ENCODE assay signal across 8 mouse cellular contexts in genomic region chr8:70211275-70211674, GRCm38 (mm10). TPM values are rescaled to one million over a fixed set of nuclear protein-coding genes. Genes with fewer than 3 reads are reported as not detected.
DNase-seq lines count a peak whose midpoint lies in the region; ATAC-seq and TF ChIP-seq lines count a peak whose summit lies in the region.

No protein-coding gene starts in this region.

- H3K36me3 ChIP-seq in heart, embryonic 15.5 days = no peaks in the 10 kb centered on the region
- no peaks in the 10 kb centered on the region for H3K36me3 ChIP-seq in ES-E14 (ENCODE audit: control insufficient read depth, insufficient read depth, low read length, poor library complexity, severe bottlenecking)
- no peaks in the 10 kb centered on the region for H3K36me3 ChIP-seq in hindbrain, embryonic 11.5 days (ENCODE audit: control insufficient read depth, insufficient read depth, low read length)
- H3K36me3 ChIP-seq in midbrain, embryonic 11.5 days (ENCODE audit: control insufficient read depth, insufficient read depth, low read length) = no peaks in the 10 kb centered on the region

- peaks cover 15% of the 10 kb centered on the region for H3K4me1 ChIP-seq in heart, embryonic 15.5 days (replicated peaks)
- H3K4me1 ChIP-seq in ES-E14 (ENCODE audit: control insufficient read depth in 2 of 2, insufficient read depth in 2 of 2, low read length in 2 of 2, poor library complexity in 1 of 2) = peaks cover 9 to 12% of the 10 kb centered on the region in 2 experiments; a peak in 3 of 4 replicates
- H3K4me1 ChIP-seq in hindbrain, embryonic 11.5 days (replicated peaks; ENCODE audit: control insufficient read depth, insufficient read depth, low read length) = no peaks in the 10 kb centered on the region
- H3K4me1 ChIP-seq in midbrain, embryonic 11.5 days (ENCODE audit: control insufficient read depth, insufficient read depth, low read length) = no peaks in the 10 kb centered on the region; the same call in 1 of the 2 replicates

- H3K27ac ChIP-seq in heart, embryonic 15.5 days = no peak overlapping the region
- no peak overlapping the region for H3K27ac ChIP-seq in ES-E14 (ENCODE audit: insufficient read depth, low read depth, low read length, poor library complexity, severe bottlenecking)
- no peak overlapping the region for H3K27ac ChIP-seq in hindbrain, embryonic 11.5 days (ENCODE audit: low read depth, low read length)
- H3K27ac ChIP-seq in midbrain, embryonic 11.5 days (ENCODE audit: low read depth, low read length) = no peak overlapping the region

- peak overlapping the region; percentile 80 for H3K4me3 ChIP-seq in heart, embryonic 15.5 days
- H3K4me3 ChIP-seq in ES-E14 (ENCODE audit: insufficient read depth in 1 of 2, low read depth in 1 of 2, low read length in 2 of 2, poor library complexity in 1 of 2, severe bottlenecking in 1 of 2) = peak overlapping the region; percentile 78 to 82
- peak overlapping the region; percentile 63 for H3K4me3 ChIP-seq in hindbrain, embryonic 11.5 days (ENCODE audit: low read depth, low read length)
- H3K4me3 ChIP-seq in midbrain, embryonic 11.5 days (ENCODE audit: low read depth, low read length) = peak overlapping the region; percentile 55

- no peak for DNase-seq in heart, adult 8-10 months (ENCODE audit: low spot score)
- DNase-seq in ES-E14 (ENCODE audit: low read depth, low spot score) = no peak
- no peak for DNase-seq in hindbrain, embryonic 11.5 days (ENCODE audit: low spot score)
- DNase-seq in midbrain, embryonic 11.5 days (ENCODE audit: low spot score, missing footprints) = no peak
- DNase-seq in urinary bladder, postnatal 14 days (ENCODE audit: low spot score) = no peak
- DNase-seq in adrenal gland, adult 2 months = no peak
- no peak for DNase-seq in natural killer cell, adult 2 months (ENCODE audit: low spot score in 2 of 2)

- no peaks in the 10 kb centered on the region for H3K27me3 ChIP-seq in heart, embryonic 15.5 days
- 0 out of 2 replicates have a peak, but pooled peaks cover 3% of the 10 kb centered on the region for H3K27me3 ChIP-seq in hindbrain, embryonic 11.5 days (ENCODE audit: control insufficient read depth, insufficient read depth, low read length)
- H3K27me3 ChIP-seq in midbrain, embryonic 11.5 days (ENCODE audit: control insufficient read depth, insufficient read depth, low read length) = peaks cover 8% of the 10 kb centered on the region

- no peaks in the 10 kb centered on the region for H3K9me3 ChIP-seq in heart, embryonic 15.5 days (replicated peaks)
- no peaks in the 10 kb centered on the region for H3K9me3 ChIP-seq in ES-E14 (ENCODE audit: control insufficient read depth, insufficient read depth, low read depth, low read length)
- H3K9me3 ChIP-seq in hindbrain, embryonic 11.5 days (ENCODE audit: control insufficient read depth, low read length) = no peaks in the 10 kb centered on the region
- no peaks in the 10 kb centered on the region for H3K9me3 ChIP-seq in midbrain, embryonic 11.5 days (ENCODE audit: control insufficient read depth, low read length)

- WGBS in heart, embryonic 15.5 days = 81% methylated on average over 1 of the region's 1 CpGs
- WGBS in hindbrain, embryonic 11.5 days = 94% methylated on average over 1 of the region's 1 CpGs
- WGBS in midbrain, embryonic 11.5 days = 81% methylated on average over 1 of the region's 1 CpGs

- peak overlapping the region; percentile 83 for H3K9ac ChIP-seq in heart, embryonic 15.5 days
- peak overlapping the region; percentile 74; the same call in 1 of the 2 replicates for H3K9ac ChIP-seq in ES-E14 (ENCODE audit: insufficient read depth, low read depth, low read length, poor library complexity, severe bottlenecking)
- peak overlapping the region; percentile 58 for H3K9ac ChIP-seq in hindbrain, embryonic 11.5 days (ENCODE audit: low read depth, low read length)
- H3K9ac ChIP-seq in midbrain, embryonic 11.5 days (ENCODE audit: low read length) = no peak overlapping the region; the same call in 1 of the 2 replicates

- no peak for ATAC-seq in heart, embryonic 15.5 days (replicated peaks; ENCODE audit: insufficient number of reproducible peaks, insufficient read depth, low FRiP score, low read depth)
- ATAC-seq in hindbrain, embryonic 11.5 days (ENCODE audit: low FRiP score) = no peak
- ATAC-seq in midbrain, embryonic 11.5 days (ENCODE audit: low FRiP score) = no peak

- H3K4me2 ChIP-seq in heart, embryonic 15.5 days = peak overlapping the region; percentile 95
- peak overlapping the region; percentile 99 for H3K4me2 ChIP-seq in hindbrain, embryonic 11.5 days (replicated peaks; ENCODE audit: low read depth, low read length)
- peak overlapping the region; percentile 97 for H3K4me2 ChIP-seq in midbrain, embryonic 11.5 days

- in situ Hi-C loops in ES-E14 (cut with MboI; ENCODE audit: low sequenced_read_pairs in 2 of 2, unreplicated experiment in 2 of 2) = no loop called here

TF ChIP-seq in ES-E14, 5 proteins besides CTCF, POLR2A, EP300 and RAD21:
- TF ChIP-seq ZC3H11A (IDR thresholded peaks at IDR 0.05; ENCODE audit: borderline replicate concordance, low read depth, low read length) = no peak

RNA-seq across cellular contexts. Expression of gene Slc25a42, which starts 0.8 kb away (rescaled TPM):
- 7.6 and 12.5 TPM in 2 replicates for polyA plus RNA-seq in heart, embryonic 15.5 days (2015; fragmentation: Nextera tagmentation; extraction: Ambion mirVana)
- total RNA-seq in heart, adult 8-10 months (2022) = 10 to 100 TPM; 43.7 to 67.9 (median 57.0) TPM
- total RNA-seq in ES-E14 (2012; rRNA removed) = 5.8 and 7.5 TPM in 2 replicates
- polyA plus RNA-seq in hindbrain, embryonic 11.5 days (2014; fragmentation: Nextera tagmentation; extraction: Ambion mirVana) = 1.5 and 2.0 TPM in 2 replicates
- 1.6 and 2.1 TPM in 2 replicates for polyA plus RNA-seq in midbrain, embryonic 11.5 days (2014; fragmentation: Nextera tagmentation; extraction: Ambion mirVana)
- 10 to 100 TPM; 40.9 to 49.3 TPM for total RNA-seq in adrenal gland, adult 2 months (2021)
- polyA plus RNA-seq in adrenal gland, adult 2 months (2012; rRNA removed) = 72.6 and 85.8 TPM in 2 replicates

RNA-seq across cellular contexts. Expression of gene Sugp2, which starts 22.8 kb away (rescaled TPM):
- polyA plus RNA-seq in heart, embryonic 15.5 days (2015; fragmentation: Nextera tagmentation; extraction: Ambion mirVana) = 22.1 and 27.4 TPM in 2 replicates
- 10 to 100 TPM; 39.4 to 47.4 (median 41.7) TPM for total RNA-seq in heart, adult 8-10 months (2022)
- 45.5 and 57.6 TPM in 2 replicates for total RNA-seq in ES-E14 (2012; rRNA removed)
- polyA plus RNA-seq in hindbrain, embryonic 11.5 days (2014; fragmentation: Nextera tagmentation; extraction: Ambion mirVana) = 46.5 and 46.8 TPM in 2 replicates
- 42.4 and 47.5 TPM in 2 replicates for polyA plus RNA-seq in midbrain, embryonic 11.5 days (2014; fragmentation: Nextera tagmentation; extraction: Ambion mirVana)
- 10 to 100 TPM; 31.8 to 31.9 TPM for total RNA-seq in adrenal gland, adult 2 months (2021)
- 34.8 and 36.2 TPM in 2 replicates for polyA plus RNA-seq in adrenal gland, adult 2 months (2012; rRNA removed)

RNA-seq across cellular contexts. Expression of gene Armc6, which starts 23.0 kb away (rescaled TPM):
- 16.4 and 24.0 TPM in 2 replicates for polyA plus RNA-seq in heart, embryonic 15.5 days (2015; fragmentation: Nextera tagmentation; extraction: Ambion mirVana)
- total RNA-seq in heart, adult 8-10 months (2022) = 1 to 10 TPM; 6.8 to 9.0 (median 7.4) TPM
- 58.9 and 61.8 TPM in 2 replicates for total RNA-seq in ES-E14 (2012; rRNA removed)
- 34.0 and 37.5 TPM in 2 replicates for polyA plus RNA-seq in hindbrain, embryonic 11.5 days (2014; fragmentation: Nextera tagmentation; extraction: Ambion mirVana)
- 27.3 and 31.1 TPM in 2 replicates for polyA plus RNA-seq in midbrain, embryonic 11.5 days (2014; fragmentation: Nextera tagmentation; extraction: Ambion mirVana)
- total RNA-seq in adrenal gland, adult 2 months (2021) = 10 to 100 TPM; 10.8 to 11.5 TPM
- polyA plus RNA-seq in adrenal gland, adult 2 months (2012; rRNA removed) = 17.4 and 21.2 TPM in 2 replicates

RNA-seq across cellular contexts. Expression of gene Tmem161a, which starts 39.1 kb away (rescaled TPM):
- polyA plus RNA-seq in heart, embryonic 15.5 days (2015; fragmentation: Nextera tagmentation; extraction: Ambion mirVana) = 77.6 and 89.7 TPM in 2 replicates
- 100 to 1,000 TPM in 3 of 4 experiments, 10 to 100 TPM in 1; 93.6 to 114 (median 106) TPM for total RNA-seq in heart, adult 8-10 months (2022)
- 73.9 and 116 TPM in 2 replicates for total RNA-seq in ES-E14 (2012; rRNA removed)
- 22.3 and 24.3 TPM in 2 replicates for polyA plus RNA-seq in hindbrain, embryonic 11.5 days (2014; fragmentation: Nextera tagmentation; extraction: Ambion mirVana)
- 28.6 and 33.3 TPM in 2 replicates for polyA plus RNA-seq in midbrain, embryonic 11.5 days (2014; fragmentation: Nextera tagmentation; extraction: Ambion mirVana)
- 10 to 100 TPM; 66.5 to 74.0 TPM for total RNA-seq in adrenal gland, adult 2 months (2021)
- 277 and 300 TPM in 2 replicates for polyA plus RNA-seq in adrenal gland, adult 2 months (2012; rRNA removed)
